Mouse (Mus musculus) midbrain, embryonic 13.5 days (tissue): ENCODE measurements around the gene Rhbdl2. TPM values are rescaled to one million over a fixed set of nuclear protein-coding genes. Genes with fewer than 3 reads are reported as not detected.

ENCODE experiments used
- ATAC-seq: fragments of 200-750 bp; cut with Nextera tagmentation; 2 replicates; pipeline ENCODE4 v1.8.0; 2017; ENCODE audit warnings: mild to moderate bottlenecking, moderate TSS enrichment, moderate library complexity
- H3K27ac ChIP-seq: fragments of 300-500 bp; sonication (generic); 2 replicates; pipeline ENCODE4 v1.5.1; 2015; ENCODE audit warnings: inconsistent platforms, mild to moderate bottlenecking, moderate library complexity
- H3K27me3 ChIP-seq: fragments of 300-500 bp; sonication (generic); 2 replicates; pipeline ENCODE4 v1.6.1; 2015; ENCODE audit warnings: mild to moderate bottlenecking, inconsistent platforms
- H3K36me3 ChIP-seq: fragments of 300-500 bp; sonication (generic); 2 replicates; pipeline ENCODE4 v1.6.1; 2015; ENCODE audit warnings: mild to moderate bottlenecking, inconsistent platforms
- H3K4me1 ChIP-seq: fragments of 300-500 bp; sonication (generic); replicated peaks from 2 replicates; pipeline ENCODE4 v1.6.1; 2015; ENCODE audit warnings: inconsistent platforms
- H3K4me2 ChIP-seq: fragments of 300-500 bp; sonication (generic); replicated peaks from 2 replicates; pipeline ENCODE4 v1.6.1; 2015; ENCODE audit warnings: moderate library complexity, mild to moderate bottlenecking, inconsistent platforms
- H3K4me3 ChIP-seq: fragments of 300-500 bp; sonication (generic); replicated peaks from 2 replicates; pipeline ENCODE4 v1.5.1; 2015; ENCODE audit warnings: mild to moderate bottlenecking, inconsistent platforms
- H3K9ac ChIP-seq: fragments of 300-500 bp; sonication (generic); replicated peaks from 2 replicates; pipeline ENCODE4 v1.6.1; 2015; ENCODE audit warnings: mild to moderate bottlenecking, inconsistent platforms
- H3K9me3 ChIP-seq: fragments of 300-500 bp; sonication (generic); 2 replicates; pipeline ENCODE4 v1.6.1; 2016; ENCODE audit warnings: mild to moderate bottlenecking, inconsistent platforms
- WGBS: fragments of 180-500 bp; shearing (Covaris S2); methylation state at CpG from one replicate; pipeline ENCODE4 v1.1.7; 2015; 5-methylcytosine and 5-hydroxymethylcytosine counted together
- polyA plus RNA-seq: library from polyadenylated mRNA; unstranded; fragments of >200 nt; fragmentation: Nextera tagmentation; extraction: Ambion mirVana; gene quantifications from 2 replicates; pipeline ENCODE4 v1.2.1, GENCODE M21; 2015

Rhbdl2 gene
- polyA plus RNA-seq, 1 experiment from 2014 or later: 1.4 TPM

DNA sequence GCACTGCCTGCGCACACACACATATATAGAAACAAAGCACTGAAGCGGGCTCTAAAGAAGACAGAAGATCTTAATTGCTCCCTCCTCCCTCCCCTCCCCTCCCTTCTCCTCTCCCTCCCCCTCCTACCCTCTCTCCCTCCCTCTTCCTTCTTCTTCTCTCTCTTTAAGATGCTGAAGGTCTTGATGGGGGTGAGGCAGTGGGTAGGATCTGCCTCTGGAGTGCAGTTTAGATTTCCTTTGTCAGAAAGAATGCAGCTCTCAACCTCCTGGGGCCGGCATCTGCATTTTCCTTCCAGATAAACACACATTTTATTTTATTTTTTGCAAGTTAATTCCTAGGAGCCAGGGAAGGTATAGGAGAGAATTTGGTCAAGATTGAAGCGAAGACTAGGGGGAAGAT, 19.4 kb upstream of the Rhbdl2 start:
- no peak overlapping the region for H3K9ac ChIP-seq
- no peak for ATAC-seq
- no peak overlapping the region for H3K27ac ChIP-seq
- no peaks in the 10 kb centered on the region for H3K36me3 ChIP-seq
- H3K4me1 ChIP-seq: no peaks in the 10 kb centered on the region
- no peak overlapping the region for H3K4me2 ChIP-seq
- no peak overlapping the region for H3K4me3 ChIP-seq
- 73% methylated on average over 4 of the region's 4 CpGs for WGBS
- no peaks in the 10 kb centered on the region for H3K27me3 ChIP-seq
- no peaks in the 10 kb centered on the region for H3K9me3 ChIP-seq

DNA sequence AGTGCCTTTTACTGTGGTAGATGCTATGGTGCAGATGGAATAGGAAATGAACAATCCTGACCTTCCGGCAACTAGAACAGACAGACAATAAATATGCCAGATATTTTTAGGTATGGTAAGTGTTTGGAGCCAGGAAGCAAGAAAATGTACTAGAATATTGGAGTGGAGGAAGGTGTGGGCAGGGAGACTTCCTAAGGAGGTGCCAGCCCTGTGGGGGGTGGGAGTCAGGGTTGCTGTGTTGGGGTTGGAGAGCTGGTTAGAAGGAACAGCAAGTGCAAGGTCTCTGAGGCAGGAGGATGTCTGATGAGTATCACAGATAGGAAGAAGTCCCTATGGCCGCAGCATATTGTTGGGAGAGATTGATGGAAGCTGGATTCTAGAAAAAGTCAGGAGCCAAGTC, 5.0 kb downstream of the Rhbdl2 start:
- H3K9me3 ChIP-seq: no peaks in the 10 kb centered on the region
- no peak overlapping the region for H3K4me3 ChIP-seq
- H3K9ac ChIP-seq: no peak overlapping the region
- H3K27me3 ChIP-seq: no peaks in the 10 kb centered on the region
- 90% methylated on average over 2 of the region's 2 CpGs for WGBS
- no peak overlapping the region for H3K4me2 ChIP-seq
- H3K36me3 ChIP-seq: no peaks in the 10 kb centered on the region
- no peak overlapping the region for H3K27ac ChIP-seq
- ATAC-seq: no peak
- H3K4me1 ChIP-seq: peaks cover 10% of the 10 kb centered on the region

DNA sequence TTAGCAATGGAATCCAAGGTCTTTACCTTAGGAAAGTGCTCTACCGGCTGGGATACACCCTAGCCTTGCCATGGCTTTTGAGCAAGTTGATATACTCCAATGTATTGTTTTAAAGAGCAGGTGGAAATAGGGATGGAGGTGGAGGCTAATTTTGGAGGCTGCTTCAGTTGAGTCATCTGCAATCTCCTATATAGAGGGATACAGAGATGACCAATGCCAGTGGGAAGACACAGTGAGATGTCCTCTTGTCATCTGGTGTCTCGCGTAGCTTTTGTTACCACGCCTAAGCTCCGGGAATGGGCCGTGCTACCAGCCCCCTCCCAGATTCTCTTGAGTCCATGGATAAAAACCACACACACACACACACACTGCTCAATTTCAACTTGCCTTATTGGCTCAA, 5.5 kb downstream of the Rhbdl2 start:
- no peak for ATAC-seq
- WGBS: 93% methylated on average over 6 of the region's 6 CpGs
- Histone ChIP-seq H3K4me1 (peaks cover 13% of the 10 kb centered on the region), H3K4me2 (no peak overlapping the region), H3K27ac (no peak overlapping the region), H3K9me3 (no peaks in the 10 kb centered on the region), H3K27me3 (no peaks in the 10 kb centered on the region), H3K9ac (no peak overlapping the region), H3K4me3 (no peak overlapping the region), H3K36me3 (no peaks in the 10 kb centered on the region)

GRCm38 (mm10) chr4:123795057-123795456, 7.4 kb downstream of the Rhbdl2 start:
- no peak overlapping the region for H3K9ac ChIP-seq
- 79% methylated on average over 2 of the region's 2 CpGs for WGBS

GRCm38 (mm10) chr4:123797403-123797802, 9.7 kb downstream of the Rhbdl2 start:
- Histone ChIP-seq H3K36me3 (no peaks in the 10 kb centered on the region), H3K4me2 (no peak overlapping the region), H3K27ac (peak overlapping the region; percentile 68), H3K9ac (no peak overlapping the region), H3K9me3 (no peaks in the 10 kb centered on the region), H3K27me3 (no peaks in the 10 kb centered on the region), H3K4me3 (no peak overlapping the region), H3K4me1 (peaks cover 15% of the 10 kb centered on the region)
- WGBS: 81% methylated on average over 3 of the region's 3 CpGs
- ATAC-seq: no peak

More at GRCm38 (mm10) chr4:123795057-123795456, 7.4 kb downstream of the Rhbdl2 start:
- no peak for ATAC-seq
- Histone ChIP-seq H3K27me3 (no peaks in the 10 kb centered on the region), H3K27ac (no peak overlapping the region), H3K4me1 (peaks cover 15% of the 10 kb centered on the region), H3K9me3 (no peaks in the 10 kb centered on the region), H3K36me3 (no peaks in the 10 kb centered on the region), H3K4me2 (no peak overlapping the region), H3K4me3 (no peak overlapping the region)

GRCm38 (mm10) chr4:123797856-123798255, 10.2 kb downstream of the Rhbdl2 start:
- Histone ChIP-seq H3K36me3 (no peaks in the 10 kb centered on the region), H3K4me1 (peaks cover 15% of the 10 kb centered on the region), H3K4me2 (no peak overlapping the region), H3K27me3 (no peaks in the 10 kb centered on the region), H3K27ac (peak overlapping the region; percentile 68), H3K9ac (no peak overlapping the region), H3K4me3 (no peak overlapping the region), H3K9me3 (no peaks in the 10 kb centered on the region)
- WGBS: 27% methylated on average over 7 of the region's 7 CpGs
- peak; percentile 88 for ATAC-seq

DNA sequence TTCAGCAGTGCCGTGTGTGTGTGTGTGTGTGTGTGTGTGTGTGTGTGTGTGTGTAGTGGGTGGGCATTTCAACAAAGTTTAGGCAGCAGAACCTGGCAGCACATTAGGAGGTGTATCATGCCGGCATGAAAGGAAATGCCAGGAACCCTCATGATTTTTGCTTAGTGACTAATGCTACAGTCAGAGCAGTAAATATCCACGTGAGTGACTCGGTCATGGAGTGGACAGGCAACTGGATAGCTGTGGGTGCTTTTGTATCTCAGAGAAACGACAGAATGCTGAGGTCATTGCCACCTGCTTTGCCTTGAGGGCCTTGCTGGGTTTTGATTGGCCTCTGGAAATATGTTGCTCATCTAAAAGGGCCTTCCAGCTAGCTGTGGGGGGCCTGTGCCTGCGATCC, 16.0 kb downstream of the Rhbdl2 start:
- Histone ChIP-seq H3K27me3 (no peaks in the 10 kb centered on the region), H3K27ac (no peak overlapping the region), H3K4me2 (no peak overlapping the region), H3K9ac (no peak overlapping the region), H3K36me3 (no peaks in the 10 kb centered on the region), H3K4me3 (no peak overlapping the region), H3K9me3 (no peaks in the 10 kb centered on the region), H3K4me1 (no peaks in the 10 kb centered on the region)
- 79% methylated on average over 6 of the region's 6 CpGs for WGBS
- no peak for ATAC-seq

DNA sequence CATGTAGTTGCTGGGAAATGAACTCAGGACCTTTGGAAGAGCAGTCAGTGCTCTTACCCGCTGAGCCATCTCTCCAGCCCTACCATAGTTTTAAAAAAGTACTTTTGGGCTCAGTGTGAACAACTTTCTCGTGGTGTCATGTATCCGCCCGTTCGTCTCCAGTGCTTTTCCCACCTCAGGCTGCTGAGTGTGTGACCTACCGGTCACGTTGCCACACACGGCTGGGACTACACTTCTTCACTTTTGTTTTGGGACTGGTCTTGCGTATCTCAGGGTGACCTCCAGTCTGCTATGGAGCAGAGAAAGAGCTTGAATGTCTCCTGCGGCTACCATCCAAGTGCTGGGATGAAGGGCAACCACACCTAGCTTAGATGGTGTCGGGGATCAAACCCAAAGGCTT, 20.6 kb downstream of the Rhbdl2 start:
- H3K4me2 ChIP-seq: no peak overlapping the region
- H3K9ac ChIP-seq: no peak overlapping the region
- ATAC-seq: no peak
- H3K27me3 ChIP-seq: no peaks in the 10 kb centered on the region
- no peaks in the 10 kb centered on the region for H3K4me1 ChIP-seq
- no peaks in the 10 kb centered on the region for H3K9me3 ChIP-seq
- WGBS: 92% methylated on average over 11 of the region's 11 CpGs
- H3K36me3 ChIP-seq: no peaks in the 10 kb centered on the region
- no peak overlapping the region for H3K4me3 ChIP-seq
- no peak overlapping the region for H3K27ac ChIP-seq

- Histone ChIP-seq H3K36me3 (no peaks in the 10 kb centered on the region), H3K9me3 (no peaks in the 10 kb centered on the region), H3K4me1 (0 out of 2 replicates have a peak, but pooled peaks cover 2% of the 10 kb centered on the region), H3K27ac (no peak overlapping the region), H3K4me3 (no peak overlapping the region), H3K4me2 (no peak overlapping the region), H3K27me3 (no peaks in the 10 kb centered on the region), H3K9ac (no peak overlapping the region)
- 86% methylated on average over 12 of the region's 12 CpGs for WGBS
- no peak for ATAC-seq
These were observed 23.0 kb downstream of the Rhbdl2 start for GRCm38 (mm10) chr4:123810475-123811295.

DNA sequence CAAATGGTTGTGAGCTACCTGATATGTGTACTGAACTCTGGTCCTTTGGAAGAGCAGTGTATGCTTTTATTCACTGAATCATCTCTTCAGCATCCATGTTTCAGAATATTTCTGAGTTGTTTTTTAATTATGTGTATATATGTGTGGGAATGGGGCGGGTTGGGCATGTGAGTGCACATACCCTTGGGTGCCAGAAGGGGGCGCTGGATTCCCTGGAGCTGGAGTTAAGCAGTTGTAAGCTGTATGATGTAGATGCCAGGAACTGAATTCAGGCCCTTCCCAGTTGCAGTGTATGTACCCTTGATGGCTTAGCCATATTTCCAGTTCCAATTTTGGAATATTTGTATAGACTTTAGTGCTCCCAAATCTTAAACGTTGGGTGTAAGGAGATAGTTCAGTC, 24.9 kb downstream of the Rhbdl2 start:
- WGBS: 83% methylated on average over 3 of the region's 3 CpGs
- ATAC-seq: no peak
- no peak overlapping the region for H3K27ac ChIP-seq
- H3K27me3 ChIP-seq: no peaks in the 10 kb centered on the region
- no peaks in the 10 kb centered on the region for H3K36me3 ChIP-seq
- no peak overlapping the region for H3K4me2 ChIP-seq
- H3K4me1 ChIP-seq: 0 out of 2 replicates have a peak, but pooled peaks cover 2% of the 10 kb centered on the region
- H3K9ac ChIP-seq: no peak overlapping the region
- no peaks in the 10 kb centered on the region for H3K9me3 ChIP-seq
- no peak overlapping the region for H3K4me3 ChIP-seq

GRCm38 (mm10) chr4:123814030-123814501, 26.4 kb downstream of the Rhbdl2 start:
- ATAC-seq: no peak
- H3K9me3 ChIP-seq: no peaks in the 10 kb centered on the region
- no peak overlapping the region for H3K4me2 ChIP-seq
- no peak overlapping the region for H3K9ac ChIP-seq
- WGBS: 57% methylated on average over 7 of the region's 7 CpGs
- H3K36me3 ChIP-seq: no peaks in the 10 kb centered on the region
- no peak overlapping the region for H3K27ac ChIP-seq
- H3K4me1 ChIP-seq: 0 out of 2 replicates have a peak, but pooled peaks cover 2% of the 10 kb centered on the region
- H3K4me3 ChIP-seq: no peak overlapping the region
- no peaks in the 10 kb centered on the region for H3K27me3 ChIP-seq

DNA sequence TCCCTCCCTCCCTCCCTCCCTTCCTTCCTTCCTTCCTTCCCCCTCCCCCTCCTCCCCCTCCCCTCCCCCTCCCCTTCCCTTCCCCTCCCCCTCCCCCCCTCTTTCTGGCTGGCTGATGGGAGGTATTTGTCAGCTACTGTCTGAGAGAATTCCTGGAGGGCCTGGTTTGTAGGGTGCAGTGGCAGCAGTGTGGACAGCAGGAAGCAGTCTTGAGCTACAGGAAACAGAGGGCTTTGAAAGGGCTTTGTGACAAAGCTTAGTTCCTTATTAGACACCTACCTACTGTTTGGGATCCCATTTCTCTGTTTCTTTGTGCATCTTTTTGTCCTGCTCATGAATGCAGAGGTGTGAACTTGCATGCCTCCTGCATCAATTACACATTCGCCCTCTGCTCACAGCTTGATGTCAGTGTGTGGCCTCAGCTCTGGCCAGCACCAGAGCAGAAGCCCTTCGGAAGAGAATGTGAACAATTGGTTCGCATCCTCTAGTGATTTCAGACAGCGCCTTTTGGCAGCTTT, 31.5 kb downstream of the Rhbdl2 start:
- WGBS: 30% methylated on average over 4 of the region's 4 CpGs
- no peak overlapping the region for H3K4me3 ChIP-seq
- H3K36me3 ChIP-seq: no peaks in the 10 kb centered on the region
- H3K9ac ChIP-seq: no peak overlapping the region
- no peaks in the 10 kb centered on the region; the same call in 1 of the 2 replicates for H3K4me1 ChIP-seq
- H3K9me3 ChIP-seq: no peaks in the 10 kb centered on the region
- H3K27me3 ChIP-seq: no peaks in the 10 kb centered on the region
- ATAC-seq: no peak
- no peak overlapping the region for H3K4me2 ChIP-seq
- peak overlapping the region; percentile 35; the same call in 1 of the 2 replicates for H3K27ac ChIP-seq
